Mouse (Mus musculus) liver, adult (tissue): ENCODE measurements at regions not wholly inside any gene's neighbourhood (a gene's known extent, or its start where the extent isn't known, plus 50 kb on each side); places are given as distances from the start of the nearest gene placed in this dataset.

Experiments used
- GATA4 ChIP-seq: IDR thresholded peaks from 2 replicates; pipeline ENCODE4 v1.6.1; 2014; ENCODE audit warnings: mild to moderate bottlenecking, low read length; ENCODE audit not compliant: insufficient replicate concordance

GRCm38 (mm10) chr13:101824962-101825361 lies 56.9 kb upstream of the Pik3r1 start:
- TF ChIP-seq GATA4: no peak

GRCm38 (mm10) chr13:101831872-101832629 lies 64.0 kb upstream of the Pik3r1 start:
- peak; percentile 47; the same call in 1 of the 2 replicates for TF ChIP-seq GATA4

GRCm38 (mm10) chr13:101834546-101834945 lies 66.5 kb upstream of the Pik3r1 start:
- TF ChIP-seq GATA4: no peak

- TF ChIP-seq GATA4: no peak
Measured at GRCm38 (mm10) chr13:101836992-101837391, 69.0 kb upstream of the Pik3r1 start.

GRCm38 (mm10) chr13:101844461-101845440 lies 76.7 kb upstream of the Pik3r1 start:
- TF ChIP-seq GATA4: no peak

GRCm38 (mm10) chr13:101846016-101846415 lies 78.0 kb upstream of the Pik3r1 start:
- TF ChIP-seq GATA4: no peak

GRCm38 (mm10) chr13:101847879-101848600 lies 80.0 kb upstream of the Pik3r1 start:
- TF ChIP-seq GATA4: no peak

GRCm38 (mm10) chr13:101848601-101849147 lies 80.7 kb upstream of the Pik3r1 start:
- TF ChIP-seq GATA4: no peak

- no peak for TF ChIP-seq GATA4
Measured at GRCm38 (mm10) chr13:101849416-101849815, 81.4 kb upstream of the Pik3r1 start.

- no peak for TF ChIP-seq GATA4
Measured at GRCm38 (mm10) chr13:101851329-101851728, 83.3 kb upstream of the Pik3r1 start.

- TF ChIP-seq GATA4: no peak
Measured at GRCm38 (mm10) chr13:101852960-101853359, 84.9 kb upstream of the Pik3r1 start.

- no peak for TF ChIP-seq GATA4
Measured at GRCm38 (mm10) chr13:101855141-101855540, 87.1 kb upstream of the Pik3r1 start.

GRCm38 (mm10) chr13:101860704-101861103 lies 92.7 kb upstream of the Pik3r1 start:
- TF ChIP-seq GATA4: no peak

- TF ChIP-seq GATA4: peak; percentile 73; the same call in 1 of the 2 replicates
Measured at GRCm38 (mm10) chr13:101862011-101862410, 94.0 kb upstream of the Pik3r1 start.

GRCm38 (mm10) chr13:101863015-101863414 lies 95.0 kb upstream of the Pik3r1 start:
- TF ChIP-seq GATA4: no peak
